11 mouse cellular contexts compared by ENCODE assay signal in genomic region chr6:6859950-6860410, GRCm38 (mm10). TPM values are rescaled to one million over a fixed set of nuclear protein-coding genes. Genes with fewer than 3 reads are reported as not detected.
DNase-seq lines count a peak whose midpoint lies in the region; ATAC-seq and TF ChIP-seq lines count a peak whose summit lies in the region.
"Had no signal": no experiment of that assay in that cellular context is flagged by ENCODE, and none has a peak within 500 bp of the region (broad histone marks: within the 10 kb centered on the region; RNA-seq: fewer than 3 reads in every experiment).

No protein-coding gene starts in this region.

- 0 out of 2 replicates have a peak overlapping the region, but pooled peaks have one; percentile 5 for H3K4me2 ChIP-seq in kidney, embryonic 15.5 days
- H3K4me2 ChIP-seq in limb, embryonic 14.5 days (replicated peaks; ENCODE audit: low read depth, low read length, severe bottlenecking): peak overlapping the region; percentile 39; the same call in 1 of the 2 replicates

- H3K36me3 ChIP-seq in kidney, embryonic 15.5 days: no peaks in the 10 kb centered on the region
- no peaks in the 10 kb centered on the region for H3K36me3 ChIP-seq in forebrain, embryonic 10.5 days (replicated peaks)
- H3K36me3 ChIP-seq in limb, embryonic 14.5 days (ENCODE audit: control insufficient read depth, insufficient read depth, low read length): no peaks in the 10 kb centered on the region

- no peak overlapping the region for H3K27ac ChIP-seq in kidney, embryonic 15.5 days
- peak overlapping the region; percentile 62 for H3K27ac ChIP-seq in forebrain, embryonic 10.5 days
- H3K27ac ChIP-seq in limb, embryonic 14.5 days (replicated peaks; ENCODE audit: low read depth, low read length): no peak overlapping the region
- H3K27ac ChIP-seq: liver, embryonic 14.5 days had no signal

- H3K4me3 ChIP-seq in kidney, embryonic 15.5 days (replicated peaks): peak overlapping the region; percentile 2; the same call in 1 of the 2 replicates
- H3K4me3 ChIP-seq in forebrain, embryonic 10.5 days: peak overlapping the region; percentile 37
- peak overlapping the region; percentile 17 for H3K4me3 ChIP-seq in limb, embryonic 14.5 days (replicated peaks; ENCODE audit: low read length)
- H3K4me3 ChIP-seq: erythroblast, embryonic 14.5 days had no signal

- no peaks in the 10 kb centered on the region for H3K9me3 ChIP-seq in kidney, embryonic 15.5 days (replicated peaks)
- H3K9me3 ChIP-seq in forebrain, embryonic 10.5 days: no peaks in the 10 kb centered on the region
- no peaks in the 10 kb centered on the region for H3K9me3 ChIP-seq in limb, embryonic 14.5 days (ENCODE audit: control insufficient read depth, low read length)

- H3K27me3 ChIP-seq in kidney, embryonic 15.5 days: peaks cover 98% of the 10 kb centered on the region
- peaks cover 100% of the 10 kb centered on the region for H3K27me3 ChIP-seq in forebrain, embryonic 10.5 days (ENCODE audit: poor library complexity, severe bottlenecking)
- peaks cover 96% of the 10 kb centered on the region for H3K27me3 ChIP-seq in limb, embryonic 14.5 days (ENCODE audit: control insufficient read depth, insufficient read depth, low read length)

- TF ChIP-seq POLR2A in limb, embryonic 14.5 days (IDR thresholded peaks at IDR 0.05; ENCODE audit: borderline replicate concordance, extremely low read depth, insufficient read depth, insufficient read length): no peak

- WGBS in kidney, embryonic 15.5 days: under 1% methylated on average over 21 of the region's 21 CpGs
- WGBS in forebrain, embryonic 10.5 days: 0% methylated on average over 21 of the region's 21 CpGs
- under 1% methylated on average over 21 of the region's 21 CpGs for WGBS in limb, embryonic 14.5 days

- no peak overlapping the region for H3K9ac ChIP-seq in kidney, embryonic 15.5 days
- no peak overlapping the region for H3K9ac ChIP-seq in limb, embryonic 14.5 days (ENCODE audit: low read depth, low read length, severe bottlenecking)
- H3K9ac ChIP-seq: liver, embryonic 14.5 days had no signal

- no peak for DNase-seq in kidney, postnatal 25 days
- peak; percentile 44 for DNase-seq in R1 (ENCODE audit: low read depth, low spot score)
- DNase-seq in forebrain, embryonic 10.5 days (ENCODE audit: extremely low spot score, low spot score): no peak
- no peak for DNase-seq in limb, embryonic 14.5 days (ENCODE audit: low spot score)
- no peak for DNase-seq in frontal cortex, postnatal 36 days (ENCODE audit: low spot score in 2 of 2)
- DNase-seq in spleen, postnatal 14 days (ENCODE audit: low spot score in 2 of 2): no peak
- no peak for DNase-seq in left cerebral cortex, adult 18-20 months (ENCODE audit: low spot score in 2 of 2)
- DNase-seq: kidney, adult 2 months had no signal

- peaks cover 37% of the 10 kb centered on the region for H3K4me1 ChIP-seq in kidney, embryonic 15.5 days
- H3K4me1 ChIP-seq in forebrain, embryonic 10.5 days: peaks cover 58% of the 10 kb centered on the region
- peaks cover 11% of the 10 kb centered on the region; the same call in 1 of the 2 replicates for H3K4me1 ChIP-seq in limb, embryonic 14.5 days (ENCODE audit: control insufficient read depth, insufficient read depth, low read length)

- no peak for ATAC-seq in kidney, embryonic 15.5 days (replicated peaks; ENCODE audit: low FRiP score)
- ATAC-seq in limb, embryonic 14.5 days (ENCODE audit: low FRiP score, low read depth): no peak

RNA-seq across cellular contexts. Expression of gene Dlx6, which starts 3.2 kb away (rescaled TPM):
- 0.24 TPM in 1 of 2 replicates, not detected in the other for polyA plus RNA-seq in kidney, embryonic 15.5 days (2015; fragmentation: Nextera tagmentation; extraction: Ambion mirVana)
- polyA plus RNA-seq in forebrain, embryonic 10.5 days (2016; fragmentation: Nextera tagmentation; extraction: Ambion mirVana): 0.95 and 1.1 TPM in 2 replicates
- polyA plus RNA-seq in limb, embryonic 14.5 days (2012; rRNA removed): 6.8 and 7.4 TPM in 2 replicates
- polyA plus RNA-seq in limb, embryonic 14.5 days (2014; fragmentation: Nextera tagmentation; extraction: Ambion mirVana): 1.00 and 1.8 TPM in 2 replicates
- 10 to 100 TPM; 12.7 to 12.8 TPM for total RNA-seq in left cerebral cortex, adult 18-20 months (2021)
- polyA plus RNA-seq: erythroblast, embryonic 14.5 days; kidney, adult 2 months; liver, embryonic 14.5 days had no signal

RNA-seq across cellular contexts. Expression of gene Dlx5, which starts 21.9 kb away (rescaled TPM):
- polyA plus RNA-seq in kidney, embryonic 15.5 days (2015; fragmentation: Nextera tagmentation; extraction: Ambion mirVana): 0.35 and 3.4 TPM in 2 replicates
- 17.5 and 18.5 TPM in 2 replicates for polyA plus RNA-seq in forebrain, embryonic 10.5 days (2016; fragmentation: Nextera tagmentation; extraction: Ambion mirVana)
- polyA plus RNA-seq in limb, embryonic 14.5 days (2012; rRNA removed): 18.8 and 20.8 TPM in 2 replicates
- polyA plus RNA-seq in limb, embryonic 14.5 days (2014; fragmentation: Nextera tagmentation; extraction: Ambion mirVana): 35.1 and 35.7 TPM in 2 replicates
- total RNA-seq in left cerebral cortex, adult 18-20 months (2021): 1 to 10 TPM; 8.5 to 8.9 TPM
- polyA plus RNA-seq: erythroblast, embryonic 14.5 days; kidney, adult 2 months; liver, embryonic 14.5 days had no signal
